Mouse (Mus musculus) spleen, adult 2 months (tissue): ENCODE results near the gene Zfp398.

Source experiments
- CTCF ChIP-seq: fragments of 200-500 bp; IDR thresholded peaks from 2 replicates; pipeline ENCODE4 v1.5.1; 2011; ENCODE audit warnings: mild to moderate bottlenecking, inconsistent platforms; ENCODE audit not compliant: insufficient read depth, insufficient read length, insufficient replicate concordance; ENCODE audit errors: extremely low read depth
- POLR2A ChIP-seq: fragments of 200-500 bp; IDR thresholded peaks from 2 replicates; pipeline ENCODE4 v1.6.1; 2011; ENCODE audit warnings: low read depth, low read length, inconsistent platforms

DNA sequence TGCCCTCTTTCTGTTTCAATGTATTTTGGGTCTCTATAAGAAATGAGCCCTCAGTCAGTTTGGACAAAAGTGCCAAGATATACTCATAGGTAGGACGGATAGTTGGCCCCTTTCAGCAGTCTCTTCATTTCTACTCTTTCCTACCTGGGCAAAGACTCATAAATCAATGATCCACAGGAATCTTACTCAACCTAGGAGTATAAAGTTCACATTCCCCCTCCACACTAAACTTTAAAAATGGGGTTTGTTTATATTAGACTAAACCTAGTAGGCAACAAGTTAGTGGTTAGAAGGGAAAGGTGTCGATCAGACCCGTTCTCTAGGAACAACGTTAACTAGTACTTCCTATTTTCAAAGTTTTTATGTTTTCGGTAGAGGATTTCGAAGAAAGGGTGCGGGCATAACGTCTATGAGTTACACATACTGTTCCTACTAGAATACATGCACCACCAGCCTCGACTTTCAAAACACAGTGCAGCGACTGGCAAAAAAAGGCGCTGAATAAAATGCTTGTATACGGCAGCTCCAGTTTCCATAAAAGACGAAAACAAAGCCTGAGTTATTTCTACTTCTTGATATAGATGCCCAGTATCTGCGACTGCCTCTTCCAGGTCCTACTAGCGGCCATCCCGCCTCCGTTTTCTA, 23.1 kb upstream of the Zfp398 start:
- no peak for TF ChIP-seq POLR2A
- no peak for TF ChIP-seq CTCF
